Mouse (Mus musculus) CH12.LX (cell line): ENCODE data around the gene Colca2.

Source experiments
- BHLHE40 ChIP-seq: IDR thresholded peaks from 2 replicates; pipeline ENCODE4 v1.6.1; 2011; ENCODE audit warnings: mild to moderate bottlenecking, low read depth, low read length, improper control_type of control experiment
- CTCF ChIP-seq, 2 experiments: IDR thresholded peaks in 1 of 2; conservative IDR thresholded peaks in 1 of 2; 2 replicates each; pipeline ENCODE4 v1.5.1; 2011 to 2012; ENCODE audit warnings: low read depth in 2 of 2, low read length in 2 of 2, improper control_type of control experiment in 1 of 2, inconsistent platforms in 1 of 2, mild to moderate bottlenecking in 1 of 2, moderate library complexity in 1 of 2
- EP300 ChIP-seq: IDR thresholded peaks from 2 replicates; pipeline ENCODE4 v1.6.1; 2011; ENCODE audit warnings: low read length, improper control_type of control experiment
- ETS1 ChIP-seq: conservative IDR thresholded peaks from 2 replicates; pipeline ENCODE4 v1.6.1; 2012; ENCODE audit warnings: low read depth, mild to moderate bottlenecking, inconsistent platforms, low read length, improper control_type of control experiment, moderate library complexity
- IRF4 ChIP-seq: IDR thresholded peaks from 2 replicates; pipeline ENCODE4 v1.6.1; 2014; ENCODE audit warnings: low read depth, mild to moderate bottlenecking, inconsistent platforms, low read length, improper control_type of control experiment
- JUND ChIP-seq: conservative IDR thresholded peaks from 2 replicates; pipeline ENCODE4 v1.6.1; 2011; ENCODE audit warnings: low read depth, low read length, improper control_type of control experiment
- KAT2A ChIP-seq: IDR thresholded peaks from 2 replicates; pipeline ENCODE4 v1.6.1; 2012; ENCODE audit warnings: low read length, improper control_type of control experiment, inconsistent platforms; ENCODE audit not compliant: insufficient replicate concordance
- MAFK ChIP-seq: IDR thresholded peaks from 2 replicates; pipeline ENCODE4 v1.6.1; 2011; ENCODE audit warnings: low read length, improper control_type of control experiment; ENCODE audit not compliant: insufficient replicate concordance
- MAX ChIP-seq: IDR thresholded peaks from 2 replicates; pipeline ENCODE4 v1.6.1; 2011; ENCODE audit warnings: low read length, improper control_type of control experiment
- NRF1 ChIP-seq: IDR thresholded peaks from 2 replicates; pipeline ENCODE4 v1.6.1; 2014; ENCODE audit warnings: low read depth, mild to moderate bottlenecking, inconsistent platforms, low read length, improper control_type of control experiment, moderate library complexity
- POLR2A ChIP-seq: IDR thresholded peaks from 2 replicates; pipeline ENCODE4 v1.6.1; 2011; ENCODE audit warnings: low read depth, mild to moderate bottlenecking, improper control_type of control experiment, low read length
- SIN3A ChIP-seq: IDR thresholded peaks from 2 replicates; pipeline ENCODE4 v1.6.1; 2012; ENCODE audit warnings: low read length, improper control_type of control experiment, inconsistent platforms
- ZKSCAN1 ChIP-seq: IDR thresholded peaks from 2 replicates; pipeline ENCODE4 v1.6.1; 2012; ENCODE audit warnings: low read depth, inconsistent platforms, low read length, improper control_type of control experiment, borderline replicate concordance
- ZNF384 ChIP-seq: IDR thresholded peaks from 2 replicates; pipeline ENCODE4 v1.6.1; 2012; ENCODE audit warnings: low read depth, low read length, improper control_type of control experiment, inconsistent platforms

DNA sequence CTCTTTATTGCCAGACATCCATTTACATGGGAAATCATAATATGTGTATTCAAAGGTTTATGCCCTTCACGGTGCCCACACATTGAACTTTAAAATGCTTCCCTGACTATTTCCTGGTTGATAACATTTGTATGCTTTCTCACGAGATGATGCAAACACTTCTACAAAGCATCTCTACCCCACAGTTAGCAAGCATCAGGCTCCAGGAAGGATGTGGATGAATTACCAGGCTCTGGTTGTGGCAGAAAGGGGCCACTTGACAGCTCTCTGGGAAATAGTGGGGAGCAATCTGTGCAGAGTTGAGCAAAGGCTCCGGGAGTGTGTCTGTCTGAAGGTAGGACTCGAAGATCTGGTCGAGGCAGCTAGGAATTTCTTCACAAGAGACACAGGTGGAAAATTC is 6.3 kb downstream of the Colca2 start:
- TF ChIP-seq ZKSCAN1 (no peak), POLR2A (no peak), BHLHE40 (no peak), IRF4 (no peak), CTCF (conservative IDR thresholded peaks at IDR 0.05 in 1 of 2, IDR thresholded peaks at IDR 0.05 in 1 of 2; ENCODE audit: low read depth in 2 of 2, low read length in 2 of 2) (no peak), MAFK (no peak), ZNF384 (no peak), NRF1 (no peak), KAT2A (no peak), EP300 (no peak), MAX (no peak), ETS1 (no peak), SIN3A (no peak), JUND (no peak)
